Mouse (Mus musculus) midbrain, postnatal 0 days (tissue): ENCODE data around the gene Cdc42bpa. TPM values are rescaled to one million over a fixed set of nuclear protein-coding genes. Genes with fewer than 3 reads are reported as not detected.
A peak's percentile ranks its signal among the peaks of the same experiment; 100 is the strongest.

Experiments
- ATAC-seq: fragments of 200-750 bp; cut with Nextera tagmentation; 2 replicates; pipeline ENCODE4 v1.8.0; 2017; ENCODE audit warnings: moderate number of reproducible peaks, mild to moderate bottlenecking, moderate TSS enrichment, moderate library complexity; ENCODE audit not compliant: low FRiP score
- DNase-seq: peaks from one replicate; pipeline ENCODE4 v3.0.0-alpha.2; 2015; ENCODE audit warnings: low spot score
- H3K27ac ChIP-seq: fragments of 300-500 bp; sonication (generic); 2 replicates; pipeline ENCODE4 v1.5.1; 2014; ENCODE audit warnings: low read depth, mild to moderate bottlenecking, low read length, mixed read lengths
- H3K27me3 ChIP-seq: fragments of 300-500 bp; sonication (generic); 2 replicates; pipeline ENCODE4 v1.6.1; 2014; ENCODE audit warnings: low read length, control low read depth, mixed read lengths; ENCODE audit not compliant: insufficient read depth
- H3K36me3 ChIP-seq: fragments of 300-500 bp; sonication (generic); 2 replicates; pipeline ENCODE4 v1.6.1; 2014; ENCODE audit warnings: low read length, control low read depth, mixed read lengths; ENCODE audit not compliant: insufficient read depth
- H3K4me1 ChIP-seq: fragments of 300-500 bp; sonication (generic); 2 replicates; pipeline ENCODE4 v1.6.1; 2014; ENCODE audit warnings: mild to moderate bottlenecking, control low read depth, antibody characterized with exemption, low read length, mixed read lengths; ENCODE audit not compliant: insufficient read depth
- H3K4me2 ChIP-seq: fragments of 300-500 bp; sonication (generic); 2 replicates; pipeline ENCODE4 v1.6.1; 2014; ENCODE audit warnings: low read depth, mild to moderate bottlenecking, low read length, mixed read lengths; ENCODE audit not compliant: poor library complexity, severe bottlenecking
- H3K4me3 ChIP-seq: fragments of 300-500 bp; sonication (generic); 2 replicates; pipeline ENCODE4 v1.5.1; 2014; ENCODE audit warnings: low read depth, mild to moderate bottlenecking, low read length, moderate library complexity
- H3K9ac ChIP-seq: fragments of 300-500 bp; sonication (generic); replicated peaks from 2 replicates; pipeline ENCODE4 v1.6.1; 2014; ENCODE audit warnings: mild to moderate bottlenecking, low read length, moderate library complexity, mixed read lengths; ENCODE audit not compliant: poor library complexity, severe bottlenecking
- H3K9me3 ChIP-seq: fragments of 300-500 bp; sonication (generic); 2 replicates; pipeline ENCODE4 v1.6.1; 2016; ENCODE audit warnings: low read length, control low read depth
- CTCF ChIP-seq: IDR thresholded peaks from 2 replicates; pipeline ENCODE4 v1.5.1; 2016; ENCODE audit warnings: antibody characterized with exemption, mild to moderate bottlenecking
- WGBS: fragments of 180-500 bp; shearing (Covaris S2); extraction: QIAGEN DNeasy Blood & Tissue Kit; methylation state at CpG from one replicate; pipeline ENCODE4 v1.1.7; 2014; 5-methylcytosine and 5-hydroxymethylcytosine counted together
- polyA plus RNA-seq: library from polyadenylated mRNA; unstranded; fragments of >200 nt; fragmentation: Nextera tagmentation; extraction: Ambion mirVana; gene quantifications from 2 replicates; pipeline ENCODE4 v1.2.1, GENCODE M21; 2015
- total RNA-seq: library from RNA; depleted of rRNA; stranded (reverse); fragments of >200 nt; gene quantifications from 2 replicates; pipeline ENCODE4 v1.2.3, GENCODE M21; 2014

The Cdc42bpa gene
- total and polyA plus RNA-seq, 2 experiments from 2014 or later = 29.3 to 108 TPM

GRCm38 (mm10) chr1:179923661-179924405 is 36.4 kb upstream of the Cdc42bpa start:
- WGBS = 56% methylated on average over 10 of the region's 10 CpGs
- no peak overlapping the region for H3K27ac ChIP-seq
- TF ChIP-seq CTCF = no peak

DNA sequence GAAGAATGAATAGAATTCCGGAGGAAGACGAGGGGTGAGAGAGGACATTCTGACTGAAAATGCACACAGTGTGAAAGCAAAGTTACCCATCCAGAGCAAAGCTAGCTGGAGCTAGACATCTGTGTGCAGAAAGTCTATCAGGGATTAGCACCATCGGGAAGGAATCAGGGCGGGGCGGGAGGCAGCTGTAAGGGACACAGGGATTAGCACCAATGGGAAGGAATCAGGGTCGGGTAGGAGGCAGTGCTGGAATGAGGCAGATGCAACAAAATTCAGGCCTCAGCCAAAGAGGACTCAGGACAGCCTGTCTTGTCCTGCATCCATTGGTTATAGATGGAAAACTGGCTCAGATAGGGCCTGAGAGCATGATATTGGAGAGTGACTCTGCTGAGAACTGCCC is 34.0 kb upstream of the Cdc42bpa start:
- no peak overlapping the region for H3K4me2 ChIP-seq
- H3K27ac ChIP-seq = no peak overlapping the region
- 53% methylated on average over 6 of the region's 6 CpGs for WGBS
- H3K27me3 ChIP-seq = no peaks in the 10 kb centered on the region
- TF ChIP-seq CTCF = no peak
- DNase-seq = no peak
- no peak overlapping the region for H3K4me3 ChIP-seq
- ATAC-seq = no peak
- no peak overlapping the region for H3K9ac ChIP-seq
- H3K4me1 ChIP-seq = no peaks in the 10 kb centered on the region
- no peaks in the 10 kb centered on the region for H3K9me3 ChIP-seq
- H3K36me3 ChIP-seq = no peaks in the 10 kb centered on the region

More at GRCm38 (mm10) chr1:179923661-179924405, 36.4 kb upstream of the Cdc42bpa start:
- no peaks in the 10 kb centered on the region for H3K27me3 ChIP-seq
- H3K36me3 ChIP-seq = no peaks in the 10 kb centered on the region
- no peaks in the 10 kb centered on the region for H3K4me1 ChIP-seq
- ATAC-seq (no peak), DNase-seq (no peak)
- H3K9ac ChIP-seq = no peak overlapping the region
- H3K4me2 ChIP-seq = no peak overlapping the region
- no peak overlapping the region for H3K4me3 ChIP-seq
- H3K9me3 ChIP-seq = no peaks in the 10 kb centered on the region

GRCm38 (mm10) chr1:179927102-179927501 is 33.2 kb upstream of the Cdc42bpa start:
- 77% methylated on average over 6 of the region's 6 CpGs for WGBS
- no peaks in the 10 kb centered on the region for H3K27me3 ChIP-seq
- no peak overlapping the region for H3K4me3 ChIP-seq
- H3K27ac ChIP-seq = no peak overlapping the region
- no peak for TF ChIP-seq CTCF
- H3K4me2 ChIP-seq = no peak overlapping the region
- no peak overlapping the region for H3K9ac ChIP-seq
- no peaks in the 10 kb centered on the region for H3K36me3 ChIP-seq
- ATAC-seq (no peak), DNase-seq (no peak)
- H3K9me3 ChIP-seq = no peaks in the 10 kb centered on the region
- no peaks in the 10 kb centered on the region for H3K4me1 ChIP-seq

DNA sequence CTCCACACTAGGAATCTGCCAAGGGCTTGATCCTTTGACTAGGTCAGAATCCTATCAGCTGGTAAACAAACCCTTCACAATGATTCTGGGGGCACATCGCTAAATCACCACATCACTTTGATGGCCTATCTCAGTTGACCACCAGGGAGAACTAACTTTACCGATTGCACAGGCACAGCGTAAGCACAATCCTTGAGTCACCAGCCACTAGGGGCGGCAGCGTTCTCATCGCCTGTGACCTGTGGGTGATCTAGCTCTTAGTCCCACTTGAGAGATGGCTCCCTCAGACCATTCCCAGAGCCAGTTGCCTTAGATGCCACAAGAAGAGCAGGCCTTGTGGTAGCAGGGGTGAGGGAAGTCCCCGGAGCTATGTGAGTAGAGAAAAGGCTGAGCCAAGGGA is 31.4 kb upstream of the Cdc42bpa start:
- whole genome bisulfite sequencing = 62% methylated on average over 7 of the region's 7 CpGs

DNA sequence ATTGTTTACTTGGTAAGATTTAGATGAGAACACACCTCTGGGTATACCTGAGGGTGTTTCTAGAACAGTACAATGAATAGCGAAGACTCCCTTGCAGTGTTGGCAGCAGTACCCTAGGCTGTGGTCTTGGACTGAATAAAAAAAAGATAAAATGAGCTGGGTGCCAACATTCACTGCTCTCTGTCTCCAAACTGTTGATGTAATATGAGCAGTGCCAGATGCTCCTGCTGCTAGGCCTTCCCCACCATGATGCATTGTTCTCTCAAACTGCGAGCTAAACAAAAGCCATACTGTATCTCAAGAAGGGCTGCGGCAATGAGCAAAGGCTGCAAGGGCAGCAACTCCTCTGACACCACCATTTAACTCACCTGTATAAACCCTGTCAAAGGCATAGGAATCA is 29.0 kb upstream of the Cdc42bpa start:
- ATAC-seq (no peak), DNase-seq (peak; percentile 49)
- no peak for TF ChIP-seq CTCF
- H3K27ac ChIP-seq = no peak overlapping the region
- H3K9ac ChIP-seq = no peak overlapping the region
- H3K27me3 ChIP-seq = no peaks in the 10 kb centered on the region
- H3K4me1 ChIP-seq = no peaks in the 10 kb centered on the region
- H3K4me3 ChIP-seq = no peak overlapping the region
- H3K9me3 ChIP-seq = no peaks in the 10 kb centered on the region
- 82% methylated on average over 3 of the region's 3 CpGs for WGBS
- no peak overlapping the region for H3K4me2 ChIP-seq
- H3K36me3 ChIP-seq = no peaks in the 10 kb centered on the region

More for the DNA sequence above, 31.4 kb upstream of the Cdc42bpa start:
- Histone ChIP-seq H3K9me3 (no peaks in the 10 kb centered on the region), H3K36me3 (no peaks in the 10 kb centered on the region), H3K27ac (no peak overlapping the region), H3K4me2 (no peak overlapping the region), H3K4me1 (no peaks in the 10 kb centered on the region), H3K27me3 (no peaks in the 10 kb centered on the region), H3K4me3 (no peak overlapping the region), H3K9ac (no peak overlapping the region)
- no peak for DNase-seq
- ATAC-seq = no peak
- peak; percentile 27; the same call in 1 of the 2 replicates for TF ChIP-seq CTCF

GRCm38 (mm10) chr1:179934064-179934463 is 26.2 kb upstream of the Cdc42bpa start:
- whole genome bisulfite sequencing = 91% methylated on average over 3 of the region's 3 CpGs

More at GRCm38 (mm10) chr1:179934064-179934463, 26.2 kb upstream of the Cdc42bpa start:
- Histone ChIP-seq H3K9ac (no peak overlapping the region), H3K4me1 (no peaks in the 10 kb centered on the region), H3K4me3 (no peak overlapping the region), H3K4me2 (no peak overlapping the region), H3K36me3 (no peaks in the 10 kb centered on the region), H3K27me3 (no peaks in the 10 kb centered on the region), H3K27ac (no peak overlapping the region), H3K9me3 (no peaks in the 10 kb centered on the region)
- ATAC-seq = no peak
- no peak for DNase-seq
- TF ChIP-seq CTCF = no peak
